8 mouse cellular contexts compared by ENCODE assay signal in the genomic region with DNA sequence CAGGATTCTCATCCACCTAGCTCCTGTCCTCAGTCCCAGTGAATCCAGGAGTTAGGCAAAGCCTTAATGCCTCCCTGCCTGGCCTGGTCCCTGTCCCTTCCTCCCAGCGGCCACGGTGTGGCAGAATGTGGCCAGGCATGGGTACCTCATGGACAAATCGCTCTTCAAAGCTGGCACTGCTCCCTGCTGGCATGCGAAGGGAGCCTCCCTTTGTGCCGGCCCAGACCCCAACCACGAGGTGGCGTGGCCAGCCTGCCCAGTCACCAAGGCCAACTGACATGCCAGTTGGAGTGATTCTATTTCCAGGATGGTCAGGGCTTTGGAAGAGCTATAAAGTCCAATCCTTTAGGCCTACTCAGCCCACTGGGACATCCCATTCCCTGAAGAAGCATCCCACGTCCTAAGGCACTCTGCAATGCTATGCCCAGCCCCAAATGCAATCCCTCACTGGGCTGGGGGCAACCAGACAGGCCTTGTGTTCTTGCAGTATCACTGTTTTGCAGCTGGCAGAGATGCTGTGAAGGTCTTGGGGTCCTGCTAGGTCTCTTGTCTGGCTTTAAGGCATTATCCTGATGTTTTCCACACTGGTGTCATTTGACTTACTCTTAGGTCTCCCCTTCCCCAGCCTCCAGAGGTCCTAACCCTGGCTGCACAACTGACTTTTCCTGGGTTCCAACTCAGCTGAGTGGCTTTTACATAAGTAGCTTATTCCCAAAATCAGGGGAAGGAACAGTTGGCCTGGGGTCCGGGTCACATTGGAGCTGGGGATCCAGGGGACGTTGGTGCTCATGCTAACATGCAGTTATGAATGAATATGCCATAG. TPM values are rescaled to one million over a fixed set of nuclear protein-coding genes. Genes with fewer than 3 reads are reported as not detected.
DNase-seq lines count a peak whose midpoint lies in the region; ATAC-seq and TF ChIP-seq lines count a peak whose summit lies in the region.
"Had no signal": no experiment of that assay in that cellular context is flagged by ENCODE, and none has a peak within 500 bp of the region (broad histone marks: within the 10 kb centered on the region; RNA-seq: fewer than 3 reads in every experiment).

No protein-coding gene starts in this region.

- H3K9ac ChIP-seq in midbrain, postnatal 0 days (replicated peaks; ENCODE audit: low read length, poor library complexity, severe bottlenecking), result no peak overlapping the region
- H3K9ac ChIP-seq in stomach, postnatal 0 days (ENCODE audit: low read length), result 0 out of 2 replicates have a peak overlapping the region, but pooled peaks have one; percentile 8
- H3K9ac ChIP-seq in midbrain, embryonic 15.5 days, result no peak overlapping the region
- H3K9ac ChIP-seq: neural tube, embryonic 15.5 days had no signal

- H3K9me3 ChIP-seq in midbrain, postnatal 0 days (ENCODE audit: low read length), result no peaks in the 10 kb centered on the region
- H3K9me3 ChIP-seq in midbrain, embryonic 10.5 days (replicated peaks), result no peaks in the 10 kb centered on the region
- no peaks in the 10 kb centered on the region for H3K9me3 ChIP-seq in stomach, postnatal 0 days (ENCODE audit: control insufficient read depth, low read length)
- no peaks in the 10 kb centered on the region for H3K9me3 ChIP-seq in midbrain, embryonic 15.5 days
- H3K9me3 ChIP-seq: neural tube, embryonic 15.5 days had no signal

- no peak overlapping the region for H3K4me2 ChIP-seq in midbrain, postnatal 0 days (ENCODE audit: low read depth, low read length, poor library complexity, severe bottlenecking)
- H3K4me2 ChIP-seq in stomach, postnatal 0 days (replicated peaks; ENCODE audit: low read depth), result no peak overlapping the region
- H3K4me2 ChIP-seq in midbrain, embryonic 15.5 days, result no peak overlapping the region
- H3K4me2 ChIP-seq: neural tube, embryonic 15.5 days had no signal

- TF ChIP-seq CTCF in midbrain, postnatal 0 days (IDR thresholded peaks at IDR 0.05), result peak; percentile 46
- peak; percentile 66 for TF ChIP-seq CTCF in stomach, postnatal 0 days (IDR thresholded peaks at IDR 0.05; ENCODE audit: low read depth)

- peak; percentile 32 for DNase-seq in midbrain, postnatal 0 days (ENCODE audit: low spot score)
- DNase-seq in midbrain, embryonic 10.5 days (ENCODE audit: low spot score), result no peak
- DNase-seq in cerebellum, adult 9-10 months, result peak; percentile 92
- DNase-seq in heart, adult 9 months (ENCODE audit: low spot score in 2 of 2), result peak; percentile 47 to 53
- DNase-seq in stomach, postnatal 0 days (ENCODE audit: low spot score), result peak; percentile 57
- no peak for DNase-seq in right cerebral cortex, adult 18-20 months

- no peak overlapping the region for H3K4me3 ChIP-seq in midbrain, postnatal 0 days (ENCODE audit: low read depth, low read length)
- H3K4me3 ChIP-seq in midbrain, embryonic 10.5 days, result no peak overlapping the region
- H3K4me3 ChIP-seq in stomach, postnatal 0 days (ENCODE audit: low read depth, low read length), result no peak overlapping the region
- no peak overlapping the region for H3K4me3 ChIP-seq in midbrain, embryonic 15.5 days
- H3K4me3 ChIP-seq: neural tube, embryonic 15.5 days had no signal

- H3K27ac ChIP-seq in midbrain, postnatal 0 days (ENCODE audit: low read depth, low read length), result no peak overlapping the region
- no peak overlapping the region for H3K27ac ChIP-seq in midbrain, embryonic 10.5 days (replicated peaks)
- H3K27ac ChIP-seq in stomach, postnatal 0 days (replicated peaks), result no peak overlapping the region
- no peak overlapping the region for H3K27ac ChIP-seq in midbrain, embryonic 15.5 days
- H3K27ac ChIP-seq: neural tube, embryonic 15.5 days had no signal

- no peak for ATAC-seq in midbrain, postnatal 0 days (ENCODE audit: low FRiP score)
- no peak for ATAC-seq in stomach, postnatal 0 days (ENCODE audit: low FRiP score, low TSS enrichment)
- no peak for ATAC-seq in midbrain, embryonic 15.5 days (replicated peaks)

- no peak for TF ChIP-seq EP300 in stomach, postnatal 0 days (optimal IDR thresholded peaks at IDR 0.05)

- 0 out of 2 replicates have a peak, but pooled peaks cover 4% of the 10 kb centered on the region for H3K36me3 ChIP-seq in midbrain, postnatal 0 days (ENCODE audit: insufficient read depth, low read length)
- H3K36me3 ChIP-seq in midbrain, embryonic 10.5 days, result peaks cover 3% of the 10 kb centered on the region
- H3K36me3 ChIP-seq in stomach, postnatal 0 days (ENCODE audit: control insufficient read depth, insufficient read depth, low read length), result no peaks in the 10 kb centered on the region
- no peaks in the 10 kb centered on the region for H3K36me3 ChIP-seq in midbrain, embryonic 15.5 days (replicated peaks)
- H3K36me3 ChIP-seq: neural tube, embryonic 15.5 days had no signal

- no peaks in the 10 kb centered on the region for H3K4me1 ChIP-seq in midbrain, postnatal 0 days (ENCODE audit: insufficient read depth, low read length)
- H3K4me1 ChIP-seq in midbrain, embryonic 10.5 days, result peaks cover 56% of the 10 kb centered on the region
- peaks cover 9% of the 10 kb centered on the region for H3K4me1 ChIP-seq in stomach, postnatal 0 days (replicated peaks; ENCODE audit: control insufficient read depth, insufficient read depth)
- H3K4me1 ChIP-seq in midbrain, embryonic 15.5 days, result peaks cover 11% of the 10 kb centered on the region; the same call in 1 of the 2 replicates

- no peaks in the 10 kb centered on the region for H3K27me3 ChIP-seq in midbrain, postnatal 0 days (ENCODE audit: insufficient read depth, low read length)
- H3K27me3 ChIP-seq in midbrain, embryonic 10.5 days (ENCODE audit: low read depth, poor library complexity, severe bottlenecking), result peaks cover 7% of the 10 kb centered on the region
- no peaks in the 10 kb centered on the region for H3K27me3 ChIP-seq in stomach, postnatal 0 days (ENCODE audit: control insufficient read depth, insufficient read depth, low read length)
- no peaks in the 10 kb centered on the region for H3K27me3 ChIP-seq in midbrain, embryonic 15.5 days (replicated peaks)
- H3K27me3 ChIP-seq: neural tube, embryonic 15.5 days had no signal

- WGBS in midbrain, postnatal 0 days, result 81% methylated on average over 10 of the region's 10 CpGs
- 87% methylated on average over 10 of the region's 10 CpGs for WGBS in midbrain, embryonic 10.5 days
- 80% methylated on average over 10 of the region's 10 CpGs for WGBS in stomach, postnatal 0 days
- WGBS in midbrain, embryonic 15.5 days, result 87% methylated on average over 10 of the region's 10 CpGs

RNA-seq across cellular contexts. Expression of gene Mrpl23, which starts 17.7 kb away (rescaled TPM):
- 56.3 and 60.8 TPM in 2 replicates for total RNA-seq in midbrain, postnatal 0 days (2014; rRNA removed)
- polyA plus RNA-seq in midbrain, postnatal 0 days (2015; fragmentation: Nextera tagmentation; extraction: Ambion mirVana), result 24.6 and 30.1 TPM in 2 replicates
- polyA plus RNA-seq in midbrain, embryonic 10.5 days (2016; fragmentation: Nextera tagmentation; extraction: Ambion mirVana), result 15.8 and 20.3 TPM in 2 replicates
- polyA plus RNA-seq in stomach, postnatal 0 days (2015; fragmentation: Nextera tagmentation; extraction: Ambion mirVana), result 17.7 and 19.4 TPM in 2 replicates
- 22.4 and 24.0 TPM in 2 replicates for polyA plus RNA-seq in midbrain, embryonic 15.5 days (2015; fragmentation: Nextera tagmentation; extraction: Ambion mirVana)

RNA-seq across cellular contexts. Expression of gene Tnnt3, which starts 51.5 kb away (rescaled TPM):
- 1.3 and 1.5 TPM in 2 replicates for total RNA-seq in midbrain, postnatal 0 days (2014; rRNA removed)
- polyA plus RNA-seq in midbrain, postnatal 0 days (2015; fragmentation: Nextera tagmentation; extraction: Ambion mirVana), result 2.0 and 3.1 TPM in 2 replicates
- polyA plus RNA-seq in midbrain, embryonic 10.5 days (2016; fragmentation: Nextera tagmentation; extraction: Ambion mirVana), result 1.9 TPM in 2 replicates
- polyA plus RNA-seq in stomach, postnatal 0 days (2015; fragmentation: Nextera tagmentation; extraction: Ambion mirVana), result 8.0 and 11.7 TPM in 2 replicates
- 1.6 TPM in 2 replicates for polyA plus RNA-seq in midbrain, embryonic 15.5 days (2015; fragmentation: Nextera tagmentation; extraction: Ambion mirVana)

Comparison
In these comparisons a context has a peak if more than half of its experiments do, and no peak if none do; other contexts are left out.
1. DNase-seq: peak in midbrain, postnatal 0 days (single experiment), cerebellum, adult 9-10 months (single experiment), heart, adult 9 months (2 of 2) and stomach, postnatal 0 days (single experiment); none in midbrain, embryonic 10.5 days (single experiment) and right cerebral cortex, adult 18-20 months (single experiment).